Mouse (Mus musculus) olfactory bulb, adult 2 months (tissue): Measurements from ENCODE around the gene Ppm1h.

Experiments
- CTCF ChIP-seq: fragments of 200-500 bp; IDR thresholded peaks from 2 replicates; pipeline ENCODE4 v1.5.1; 2012; ENCODE audit warnings: low read depth, mild to moderate bottlenecking, low read length, moderate library complexity; ENCODE audit not compliant: insufficient read depth
- POLR2A ChIP-seq: fragments of 200-500 bp; IDR thresholded peaks from 2 replicates; pipeline ENCODE4 v1.6.1; 2012; ENCODE audit warnings: mild to moderate bottlenecking, low read depth, low read length, moderate library complexity; ENCODE audit not compliant: insufficient read depth

GRCm38 (mm10) chr10:122966421-122966820 lies 287.9 kb downstream of the Ppm1h start:
- no peak for TF ChIP-seq POLR2A
- TF ChIP-seq CTCF: no peak
